Mouse (Mus musculus) thymus, adult 2 months (tissue): ENCODE measurements around the gene Meis2. TPM values are rescaled to one million over a fixed set of nuclear protein-coding genes. Genes with fewer than 3 reads are reported as not detected.

Experiments
- DNase-seq: peaks from one replicate; pipeline ENCODE4 v3.0.0; 2021
- H3K27ac ChIP-seq: fragments of 200-500 bp; 2 replicates; pipeline ENCODE4 v1.5.1; 2012; ENCODE audit warnings: low read length, control low read depth; ENCODE audit not compliant: control insufficient read depth, insufficient read depth
- H3K27me3 ChIP-seq: fragments of 200-500 bp; 2 replicates; pipeline ENCODE4 v1.6.1; 2012; ENCODE audit warnings: mild to moderate bottlenecking, low read length, moderate library complexity, mixed read lengths; ENCODE audit not compliant: control insufficient read depth, insufficient read depth
- H3K36me3 ChIP-seq: fragments of 200-500 bp; 2 replicates; pipeline ENCODE4 v1.6.1; 2012; ENCODE audit warnings: mild to moderate bottlenecking, low read length, moderate library complexity; ENCODE audit not compliant: control insufficient read depth, insufficient read depth
- H3K4me1 ChIP-seq: fragments of 200-500 bp; replicated peaks from 2 replicates; pipeline ENCODE4 v1.6.1; 2012; ENCODE audit warnings: low read length; ENCODE audit not compliant: control insufficient read depth, insufficient read depth
- H3K4me3 ChIP-seq: fragments of 200-500 bp; 2 replicates; pipeline ENCODE4 v1.5.1; 2012; ENCODE audit warnings: mild to moderate bottlenecking, low read length, control low read depth, moderate library complexity; ENCODE audit not compliant: control insufficient read depth, insufficient read depth
- CTCF ChIP-seq: fragments of 200-500 bp; IDR thresholded peaks from 2 replicates; pipeline ENCODE4 v1.5.1; 2012; ENCODE audit warnings: mild to moderate bottlenecking, control low read depth, low read length, moderate library complexity, borderline replicate concordance; ENCODE audit not compliant: control insufficient read depth, poor library complexity, insufficient read depth; ENCODE audit errors: extremely low read depth
- POLR2A ChIP-seq: fragments of 200-500 bp; IDR thresholded peaks from 2 replicates; pipeline ENCODE4 v1.6.1; 2012; ENCODE audit warnings: mild to moderate bottlenecking, low read length, control low read depth, moderate library complexity; ENCODE audit not compliant: control insufficient read depth, poor library complexity, insufficient read depth; ENCODE audit errors: extremely low read depth
- WGBS: fragments of 180-500 bp; shearing (Covaris S2); methylation state at CpG from one replicate; pipeline ENCODE4 v1.1.7; 2018; 5-methylcytosine and 5-hydroxymethylcytosine counted together
- polyA plus RNA-seq: library from polyadenylated mRNA; depleted of rRNA; stranded (reverse); fragments of >200 nt; gene quantifications from 2 replicates; pipeline ENCODE4 v1.2.3, GENCODE M21; 2012

Meis2 gene
- polyA plus RNA-seq, 1 experiment: 10.5 TPM

DNA sequence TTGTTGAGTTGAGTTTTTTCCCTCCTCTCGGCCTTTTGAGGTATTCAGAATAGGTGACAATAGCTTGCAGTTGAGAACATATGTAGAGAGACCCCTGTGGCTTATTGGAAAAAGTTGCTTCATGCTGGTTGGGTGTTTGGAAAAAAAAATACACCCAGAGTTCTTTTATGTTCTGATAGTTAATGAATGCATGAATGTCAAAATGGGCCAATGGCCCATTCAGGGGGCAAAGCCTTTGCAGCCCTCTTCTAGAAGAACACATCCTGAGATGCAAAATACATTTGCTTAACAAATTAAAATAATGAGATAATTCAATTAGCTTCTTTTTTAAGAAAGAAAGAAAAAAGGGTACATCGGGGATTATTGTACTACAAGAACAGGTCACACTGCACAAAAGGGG lies 69.2 kb downstream of the Meis2 start:
- Histone ChIP-seq H3K4me3 (no peak overlapping the region), H3K27ac (no peak overlapping the region), H3K4me1 (no peaks in the 10 kb centered on the region), H3K27me3 (no peaks in the 10 kb centered on the region), H3K36me3 (no peaks in the 10 kb centered on the region)
- no peak for DNase-seq
- 86% methylated on average over 2 of the region's 2 CpGs for WGBS
- TF ChIP-seq POLR2A (no peak), CTCF (no peak)

DNA sequence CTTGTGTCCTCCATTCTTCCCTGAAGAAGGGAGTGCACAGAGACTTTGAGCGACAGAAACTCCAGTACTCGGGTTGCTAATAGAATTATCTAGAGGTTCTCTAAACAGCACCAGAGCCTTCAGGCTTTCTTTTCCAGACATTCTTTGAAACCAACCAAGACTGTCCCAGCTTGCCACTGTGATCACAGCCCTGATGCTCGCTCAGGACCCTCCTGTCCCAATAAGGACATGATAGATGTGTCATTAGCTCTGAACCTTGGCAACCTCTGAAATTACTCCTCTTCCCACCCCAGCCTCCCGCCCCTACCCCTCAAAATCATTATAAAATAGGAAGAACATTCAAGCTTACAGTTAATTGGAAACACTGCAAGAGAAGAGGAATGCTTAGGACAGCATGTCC lies 71.8 kb downstream of the Meis2 start:
- Histone ChIP-seq H3K27ac (no peak overlapping the region), H3K27me3 (no peaks in the 10 kb centered on the region), H3K4me3 (no peak overlapping the region), H3K36me3 (no peaks in the 10 kb centered on the region), H3K4me1 (no peaks in the 10 kb centered on the region)
- 87% methylated on average over 4 of the region's 4 CpGs for WGBS
- no peak for DNase-seq
- TF ChIP-seq POLR2A (no peak), CTCF (no peak)

DNA sequence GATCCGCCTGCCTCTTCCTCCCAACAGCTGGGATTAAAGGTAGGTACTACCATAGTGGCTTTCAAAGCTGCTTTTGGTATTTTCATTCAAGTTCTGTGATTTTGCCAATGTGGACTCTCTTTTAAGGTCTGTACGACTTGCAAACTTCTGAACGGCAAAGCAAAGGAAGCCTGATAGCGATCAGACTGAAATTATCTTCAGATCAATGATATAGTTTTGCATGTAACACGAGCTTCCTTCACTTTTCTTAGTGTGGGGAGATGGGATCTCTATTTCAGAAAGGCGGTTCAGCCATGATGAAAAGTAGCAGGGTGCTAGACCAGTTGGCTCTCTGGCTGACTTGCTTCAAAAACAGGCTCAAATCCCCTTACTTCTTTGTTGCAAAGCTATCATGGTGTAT lies 76.4 kb downstream of the Meis2 start:
- no peak overlapping the region for H3K27ac ChIP-seq
- H3K4me1 ChIP-seq: no peaks in the 10 kb centered on the region
- no peaks in the 10 kb centered on the region for H3K36me3 ChIP-seq
- TF ChIP-seq POLR2A: no peak
- TF ChIP-seq CTCF: no peak
- H3K4me3 ChIP-seq: no peak overlapping the region
- H3K27me3 ChIP-seq: no peaks in the 10 kb centered on the region
- WGBS: 90% methylated on average over 6 of the region's 6 CpGs
- DNase-seq: no peak

DNA sequence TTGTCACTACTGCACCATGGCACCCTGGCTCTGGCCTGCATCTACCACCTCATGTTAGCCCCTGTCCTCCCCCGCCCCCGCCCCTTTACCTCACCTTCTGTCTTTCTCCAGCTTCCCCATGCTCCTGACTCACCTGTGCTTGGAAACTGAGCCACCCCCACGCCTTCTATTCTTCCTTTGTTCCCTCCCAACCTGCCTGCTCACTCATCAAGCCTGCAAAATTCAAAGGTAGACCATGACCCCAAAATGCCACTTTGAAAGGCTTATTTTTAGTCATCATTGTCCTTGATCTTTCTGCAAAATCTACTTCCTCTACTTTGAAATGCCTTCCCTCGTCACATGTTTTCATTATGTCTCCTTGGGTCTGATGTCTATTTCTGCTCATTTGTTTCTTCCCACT lies 77.2 kb downstream of the Meis2 start:
- no peaks in the 10 kb centered on the region for H3K4me1 ChIP-seq
- no peak overlapping the region for H3K4me3 ChIP-seq
- no peaks in the 10 kb centered on the region for H3K27me3 ChIP-seq
- H3K36me3 ChIP-seq: no peaks in the 10 kb centered on the region
- TF ChIP-seq POLR2A (no peak), CTCF (no peak)
- H3K27ac ChIP-seq: no peak overlapping the region
- 81% methylated on average over 4 of the region's 4 CpGs for WGBS
- no peak for DNase-seq

DNA sequence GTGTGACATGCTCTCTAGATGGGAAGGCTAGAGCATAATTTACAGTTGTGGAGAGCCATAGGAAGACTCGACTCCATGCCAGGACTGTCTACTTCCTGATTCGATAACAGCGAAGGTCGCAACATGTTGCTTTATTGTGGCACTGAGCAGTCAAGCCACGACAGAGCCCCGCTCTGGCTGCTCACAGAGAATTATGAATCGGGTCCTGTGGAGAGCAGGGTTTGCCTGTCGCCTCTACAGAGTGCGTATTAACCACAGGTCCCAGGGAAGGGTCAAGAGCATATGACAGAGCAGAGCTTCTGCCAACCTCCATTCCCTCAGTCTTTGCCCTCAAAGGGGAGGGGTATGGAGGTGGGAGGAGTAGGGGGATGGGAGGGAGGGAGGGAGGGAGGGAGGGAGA lies 80.7 kb downstream of the Meis2 start:
- no peak for TF ChIP-seq CTCF
- no peak for TF ChIP-seq POLR2A
- 38% methylated on average over 9 of the region's 9 CpGs for WGBS
- Histone ChIP-seq H3K4me1 (no peaks in the 10 kb centered on the region), H3K36me3 (no peaks in the 10 kb centered on the region), H3K4me3 (no peak overlapping the region), H3K27ac (no peak overlapping the region), H3K27me3 (no peaks in the 10 kb centered on the region)
- no peak for DNase-seq

DNA sequence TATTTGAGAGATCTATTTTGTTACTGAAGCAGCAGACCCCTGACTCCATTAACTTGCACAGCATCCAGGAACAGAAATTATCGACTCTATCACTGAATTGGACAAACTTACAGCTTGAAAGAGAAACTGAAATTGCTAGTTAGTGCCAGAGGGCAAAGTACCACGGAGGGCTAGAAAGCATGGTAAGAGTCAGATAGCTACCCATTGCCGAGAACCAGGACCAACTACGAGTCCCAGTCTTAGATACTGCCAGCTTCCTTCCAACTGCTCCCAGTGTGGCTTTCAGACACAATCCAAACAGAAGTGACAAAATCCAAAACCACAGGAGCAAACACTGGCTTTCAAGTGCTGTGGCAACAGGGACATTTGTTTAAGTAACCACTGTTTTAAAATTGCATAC lies 81.2 kb downstream of the Meis2 start:
- TF ChIP-seq POLR2A: no peak
- no peak for TF ChIP-seq CTCF
- H3K27me3 ChIP-seq: no peaks in the 10 kb centered on the region
- WGBS: 73% methylated on average over 4 of the region's 4 CpGs
- no peaks in the 10 kb centered on the region for H3K4me1 ChIP-seq
- H3K4me3 ChIP-seq: no peak overlapping the region
- H3K36me3 ChIP-seq: no peaks in the 10 kb centered on the region
- DNase-seq: no peak
- H3K27ac ChIP-seq: no peak overlapping the region

DNA sequence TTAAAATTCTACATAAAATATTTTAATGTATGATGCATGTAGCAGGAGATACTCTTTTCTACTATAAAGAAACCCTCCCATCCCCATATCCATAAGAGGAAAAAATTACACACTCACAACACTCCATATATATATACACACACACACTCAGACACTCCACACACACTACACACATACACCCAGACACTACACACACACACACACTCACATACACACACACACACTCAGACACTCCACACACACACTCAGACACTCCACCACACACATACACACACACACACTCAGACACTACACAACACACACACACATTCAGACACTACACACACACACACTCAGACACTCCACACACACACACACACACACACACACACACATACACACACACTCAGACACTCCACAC lies 85.1 kb downstream of the Meis2 start:
- Histone ChIP-seq H3K36me3 (no peaks in the 10 kb centered on the region), H3K4me1 (no peaks in the 10 kb centered on the region), H3K4me3 (no peak overlapping the region), H3K27ac (no peak overlapping the region), H3K27me3 (no peaks in the 10 kb centered on the region)
- TF ChIP-seq POLR2A (no peak), CTCF (no peak)
- DNase-seq: no peak
